Mouse (Mus musculus): ENCODE measurements at regions not wholly inside any gene's neighbourhood (a gene's known extent, or its start where the extent isn't known, plus 50 kb on each side); places are given as distances from the start of the nearest gene placed in this dataset.

- TF ChIP-seq HCFC1 (IDR thresholded peaks at IDR 0.05; ENCODE audit: borderline replicate concordance, insufficient read depth, low read length) = no peak
- no peak for TF ChIP-seq ZC3H11A (IDR thresholded peaks at IDR 0.05; ENCODE audit: borderline replicate concordance, low read depth, low read length)
- TF ChIP-seq MAFK (IDR thresholded peaks at IDR 0.05; ENCODE audit: insufficient read depth, low read depth, low read length) = no peak
These were observed 422.9 kb downstream of the Wdr11 start for GRCm38 (mm10) chr7:130014609-130015008.

All from ES-E14 (cell line).